Mouse (Mus musculus) lung, embryonic 15.5 days (tissue): ENCODE measurements around the gene Itgb1bp1. TPM values are rescaled to one million over a fixed set of nuclear protein-coding genes. Genes with fewer than 3 reads are reported as not detected.

Experiments
- ATAC-seq: fragments of 200-750 bp; cut with Nextera tagmentation; 2 replicates; pipeline ENCODE4 v1.8.0; 2017; ENCODE audit warnings: moderate number of reproducible peaks, borderline replicate concordance; ENCODE audit not compliant: low FRiP score, low TSS enrichment; ENCODE audit errors: extremely low read depth
- H3K27ac ChIP-seq: fragments of 300-500 bp; sonication (generic); 2 replicates; pipeline ENCODE4 v1.5.1; 2015; ENCODE audit warnings: moderate library complexity, mild to moderate bottlenecking, inconsistent platforms
- H3K27me3 ChIP-seq: fragments of 300-500 bp; sonication (generic); 2 replicates; pipeline ENCODE4 v1.6.1; 2015; ENCODE audit warnings: inconsistent platforms
- H3K36me3 ChIP-seq: fragments of 300-500 bp; sonication (generic); 2 replicates; pipeline ENCODE4 v1.6.1; 2015; ENCODE audit warnings: inconsistent platforms
- H3K4me1 ChIP-seq: fragments of 300-500 bp; sonication (generic); 2 replicates; pipeline ENCODE4 v1.6.1; 2015; ENCODE audit warnings: inconsistent platforms
- H3K4me2 ChIP-seq: fragments of 300-500 bp; sonication (generic); 2 replicates; pipeline ENCODE4 v1.6.1; 2015; ENCODE audit warnings: inconsistent platforms, mild to moderate bottlenecking, moderate library complexity
- H3K4me3 ChIP-seq: fragments of 300-500 bp; sonication (generic); 2 replicates; pipeline ENCODE4 v1.5.1; 2015; ENCODE audit warnings: mild to moderate bottlenecking, inconsistent platforms
- H3K9ac ChIP-seq: fragments of 300-500 bp; sonication (generic); 2 replicates; pipeline ENCODE4 v1.6.1; 2015; ENCODE audit warnings: inconsistent platforms
- H3K9me3 ChIP-seq: fragments of 300-500 bp; sonication (generic); 2 replicates; pipeline ENCODE4 v1.6.1; 2016; ENCODE audit warnings: inconsistent platforms
- WGBS: fragments of 180-500 bp; shearing (Covaris S2); methylation state at CpG from one replicate; pipeline ENCODE4 v1.1.7; 2015; 5-methylcytosine and 5-hydroxymethylcytosine counted together
- polyA plus RNA-seq: library from polyadenylated mRNA; unstranded; fragments of >200 nt; fragmentation: Nextera tagmentation; extraction: Ambion mirVana; gene quantifications from 2 replicates; pipeline ENCODE4 v1.2.1, GENCODE M21; 2015

Gene Itgb1bp1
- polyA plus RNA-seq, 1 experiment from 2014 or later: 54.7 TPM

DNA sequence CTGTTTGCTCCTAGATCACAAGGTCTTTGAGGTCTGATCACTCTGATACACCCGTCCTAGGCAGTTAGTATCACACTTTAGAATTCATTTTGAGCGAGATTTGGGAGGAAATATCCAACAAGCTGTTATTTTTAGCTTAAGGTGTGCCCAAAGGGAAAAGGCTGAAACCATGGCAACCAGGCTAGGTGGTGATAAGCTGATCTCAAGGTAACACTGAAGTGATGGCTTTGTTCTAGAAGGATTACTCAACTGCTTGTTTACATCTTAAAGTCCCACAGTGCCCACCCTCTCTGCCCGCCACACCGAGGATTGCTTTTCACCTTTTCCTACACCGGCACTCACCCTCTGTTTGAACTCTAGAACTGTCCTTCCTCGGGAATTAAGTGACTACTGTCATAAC lies 3.6 kb upstream of the Itgb1bp1 start:
- Histone ChIP-seq H3K4me3 (no peak overlapping the region), H3K4me1 (peaks cover 34% of the 10 kb centered on the region), H3K27ac (peak overlapping the region; percentile 79), H3K9ac (no peak overlapping the region), H3K4me2 (peak overlapping the region; percentile 16; the same call in 1 of the 2 replicates), H3K36me3 (peaks cover 40% of the 10 kb centered on the region), H3K27me3 (no peaks in the 10 kb centered on the region), H3K9me3 (no peaks in the 10 kb centered on the region)
- ATAC-seq: no peak
- 49% methylated on average over 6 of the region's 6 CpGs for WGBS

DNA sequence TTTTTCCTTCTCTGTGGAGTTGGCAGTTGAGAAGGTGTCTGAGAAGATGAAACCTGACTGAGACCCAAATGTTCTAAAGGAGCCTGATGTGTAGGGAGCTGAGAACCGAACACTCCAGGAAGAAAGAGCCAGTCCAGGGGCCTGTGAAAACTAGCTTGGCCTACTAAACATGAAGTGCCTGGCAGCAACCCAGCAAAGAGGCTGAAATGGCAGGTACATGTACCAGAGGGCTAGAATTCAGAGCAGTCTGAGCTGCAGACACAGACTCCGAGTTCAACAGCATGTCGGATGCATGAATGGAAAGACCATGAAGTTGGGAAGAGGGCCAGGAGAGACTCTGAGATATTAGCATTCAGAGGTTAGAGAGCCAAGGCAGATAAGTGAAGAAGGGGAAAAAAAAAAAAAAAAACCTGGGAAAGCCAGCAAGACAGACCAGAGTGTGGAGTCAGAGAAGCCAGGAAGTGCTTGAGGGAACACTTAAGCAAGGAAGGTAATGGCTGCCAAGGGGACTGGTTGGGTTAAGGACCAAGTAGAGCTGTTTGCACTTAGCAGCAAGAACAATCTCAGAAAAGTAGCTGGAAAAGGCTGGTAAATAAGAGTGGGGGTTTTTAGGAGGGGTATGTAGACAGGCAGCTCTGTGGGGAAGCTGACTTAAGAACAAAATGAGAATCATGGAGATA lies 2.8 kb upstream of the Itgb1bp1 start:
- Histone ChIP-seq H3K4me1 (peaks cover 34% of the 10 kb centered on the region), H3K36me3 (peaks cover 32% of the 10 kb centered on the region), H3K4me3 (no peak overlapping the region), H3K27ac (peak overlapping the region; percentile 79), H3K4me2 (no peak overlapping the region; the same call in 1 of the 2 replicates), H3K27me3 (no peaks in the 10 kb centered on the region), H3K9ac (no peak overlapping the region), H3K9me3 (no peaks in the 10 kb centered on the region)
- no peak for ATAC-seq
- 70% methylated on average over 3 of the region's 3 CpGs for WGBS

DNA sequence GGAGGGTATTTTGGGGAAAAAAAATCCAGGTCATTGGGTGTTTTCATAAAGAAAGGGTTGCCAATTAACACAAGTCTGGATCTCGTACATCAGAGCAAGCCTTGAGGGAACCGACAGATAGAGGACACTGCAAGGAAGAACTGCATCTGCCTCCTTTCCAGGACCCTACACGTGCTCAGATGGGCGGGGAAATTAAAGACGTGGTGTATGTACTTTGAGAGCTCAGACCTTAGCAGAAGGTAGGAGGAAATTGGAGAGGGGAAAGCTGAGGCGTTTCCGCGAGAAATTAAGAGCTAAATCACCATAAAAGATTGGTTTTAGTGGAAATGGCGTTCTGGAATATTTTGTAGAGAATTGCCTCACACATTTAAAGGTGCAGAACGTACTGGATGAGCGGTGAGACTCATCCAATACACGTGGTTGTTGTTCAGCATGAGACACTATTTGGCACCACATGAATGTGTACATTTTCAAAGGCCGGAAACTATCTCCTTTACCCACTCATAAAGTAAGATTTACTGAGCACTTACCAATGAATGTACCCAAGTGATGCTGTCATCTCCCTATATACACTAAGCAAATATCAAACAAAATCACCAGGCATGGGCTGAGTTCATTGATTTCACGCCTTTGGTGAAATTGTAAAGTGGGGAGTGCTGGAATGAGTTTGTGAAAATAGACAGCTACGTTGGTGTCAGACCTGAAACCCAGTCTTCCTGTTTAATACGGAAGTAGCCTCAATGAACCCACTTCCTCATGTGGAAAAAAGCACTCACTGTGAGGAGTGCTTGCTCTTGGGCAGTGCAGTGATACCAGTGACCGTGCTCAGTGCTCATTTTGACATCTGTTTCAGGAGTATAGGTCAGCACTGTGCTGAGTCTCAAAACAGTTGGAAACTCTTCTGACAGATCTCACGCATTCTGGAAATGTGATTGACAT lies 897 bp upstream of the Itgb1bp1 start:
- peak overlapping the region; percentile 81 for H3K9ac ChIP-seq
- H3K4me3 ChIP-seq: peak overlapping the region; percentile 65
- no peaks in the 10 kb centered on the region for H3K9me3 ChIP-seq
- peaks cover 14% of the 10 kb centered on the region for H3K36me3 ChIP-seq
- H3K27ac ChIP-seq: peak overlapping the region; percentile 78
- H3K27me3 ChIP-seq: no peaks in the 10 kb centered on the region
- peaks cover 34% of the 10 kb centered on the region for H3K4me1 ChIP-seq
- peak overlapping the region; percentile 77 for H3K4me2 ChIP-seq
- WGBS: 25% methylated on average over 18 of the region's 18 CpGs
- ATAC-seq: no peak

GRCm38 (mm10) chr12:21285508-21286242 lies 409 bp downstream of the Itgb1bp1 start:
- Histone ChIP-seq H3K9me3 (no peaks in the 10 kb centered on the region), H3K27me3 (no peaks in the 10 kb centered on the region), H3K36me3 (0 out of 2 replicates have a peak, but pooled peaks cover 5% of the 10 kb centered on the region), H3K4me2 (peak overlapping the region; percentile 77), H3K27ac (peak overlapping the region; percentile 70), H3K4me1 (peaks cover 34% of the 10 kb centered on the region), H3K4me3 (peak overlapping the region; percentile 65), H3K9ac (peak overlapping the region; percentile 81)
- ATAC-seq: peak; percentile 83; the same call in 1 of the 2 replicates
- WGBS: under 1% methylated on average over 47 of the region's 47 CpGs

- Histone ChIP-seq H3K9me3 (no peaks in the 10 kb centered on the region), H3K4me2 (peak within 1 kb of the TSS; percentile 77), H3K27me3 (no peaks in the 10 kb centered on the region), H3K9ac (peak within 1 kb of the TSS; percentile 81), H3K27ac (peak within 1 kb of the TSS; percentile 78), H3K4me1 (peaks cover 34% of the 10 kb centered on the region), H3K36me3 (no peaks in the 10 kb centered on the region), H3K4me3 (peak within 1 kb of the TSS; percentile 65)
- no peak for ATAC-seq
- 46% methylated on average over 11 of the region's 11 CpGs for WGBS
Measured at GRCm38 (mm10) chr12:21284761-21285441, 1.2 kb downstream of the Itgb1bp1 start, which contains the start of gene Cpsf3. Gene Cpsf3, plus strand, starts transcription at chr12:21285391.

DNA sequence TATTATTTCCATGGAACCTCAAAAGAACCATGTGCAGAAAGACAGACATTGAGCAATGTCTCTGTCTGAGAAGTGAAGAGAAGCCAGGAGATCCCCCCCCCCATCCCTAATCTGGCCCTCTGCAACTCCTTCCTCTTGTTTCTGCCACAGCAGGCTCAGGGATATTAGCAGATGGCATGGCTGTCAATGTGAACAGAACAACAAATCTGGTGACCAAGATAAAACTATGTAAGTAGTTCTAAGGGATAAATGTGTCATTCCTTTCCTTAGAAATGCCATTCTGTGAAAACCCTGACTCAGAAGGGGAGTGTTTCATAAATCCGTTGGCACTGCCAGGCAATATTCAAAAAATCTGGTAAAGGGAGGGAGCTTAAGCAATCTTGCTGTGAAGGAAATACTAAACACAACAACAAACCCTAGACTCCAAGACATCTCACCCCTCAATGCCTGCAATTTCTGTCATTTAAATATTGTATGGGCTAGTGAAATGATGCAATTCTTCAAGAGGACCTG lies 8.7 kb downstream of the Itgb1bp1 start:
- Histone ChIP-seq H3K4me2 (no peak overlapping the region), H3K4me3 (no peak overlapping the region), H3K27me3 (no peaks in the 10 kb centered on the region), H3K27ac (no peak overlapping the region), H3K36me3 (peaks cover 3% of the 10 kb centered on the region), H3K9ac (no peak overlapping the region), H3K4me1 (no peaks in the 10 kb centered on the region), H3K9me3 (no peaks in the 10 kb centered on the region)
- 77% methylated on average over 1 of the region's 1 CpGs for WGBS
- ATAC-seq: no peak

DNA sequence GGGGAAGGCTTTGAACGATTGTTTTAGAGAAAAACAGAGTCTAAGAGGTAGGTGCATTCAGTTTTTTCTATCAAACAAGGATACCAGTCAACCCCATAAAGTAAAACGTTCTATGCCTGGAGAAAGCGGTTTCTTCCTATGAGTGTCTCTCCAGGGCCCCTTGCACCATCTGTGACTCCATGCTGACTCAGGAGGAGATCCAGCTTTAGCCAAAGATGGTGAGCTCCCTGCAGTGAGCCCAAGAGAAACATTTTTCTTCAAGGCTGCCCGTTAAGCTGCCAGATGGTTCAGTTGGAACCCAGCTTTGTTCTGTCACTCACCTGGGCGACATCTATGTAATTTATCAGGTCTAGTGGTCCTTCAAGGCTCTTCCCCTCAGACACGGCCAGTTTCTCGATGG lies 11.6 kb downstream of the Itgb1bp1 start:
- ATAC-seq: no peak
- H3K27ac ChIP-seq: no peak overlapping the region
- 71% methylated on average over 7 of the region's 7 CpGs for WGBS
- H3K9ac ChIP-seq: no peak overlapping the region
- H3K4me2 ChIP-seq: no peak overlapping the region
- peaks cover 26% of the 10 kb centered on the region for H3K36me3 ChIP-seq
- H3K27me3 ChIP-seq: no peaks in the 10 kb centered on the region
- H3K4me1 ChIP-seq: no peaks in the 10 kb centered on the region
- no peak overlapping the region for H3K4me3 ChIP-seq
- no peaks in the 10 kb centered on the region for H3K9me3 ChIP-seq

GRCm38 (mm10) chr12:21268083-21268616 lies 17.9 kb downstream of the Itgb1bp1 start:
- Histone ChIP-seq H3K4me1 (no peaks in the 10 kb centered on the region), H3K4me3 (no peak overlapping the region), H3K27me3 (no peaks in the 10 kb centered on the region), H3K27ac (no peak overlapping the region), H3K9me3 (no peaks in the 10 kb centered on the region), H3K9ac (no peak overlapping the region), H3K36me3 (peaks cover 50% of the 10 kb centered on the region), H3K4me2 (no peak overlapping the region)
- WGBS: 87% methylated on average over 8 of the region's 8 CpGs
- no peak for ATAC-seq

DNA sequence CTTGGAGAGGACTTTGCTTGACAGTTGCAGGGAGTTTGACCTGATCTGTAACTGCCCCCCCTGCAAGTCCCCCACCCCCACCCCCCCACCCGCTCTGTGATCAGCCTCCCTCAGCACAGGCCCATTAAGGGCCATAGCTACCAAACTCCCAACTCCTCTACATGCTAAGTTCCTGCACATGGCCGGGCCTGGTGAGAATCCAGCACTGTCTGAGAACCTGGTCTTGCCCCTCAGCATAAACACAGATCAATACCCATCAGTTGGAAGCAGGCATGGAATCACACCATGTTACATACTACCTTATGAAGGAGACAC lies 19.3 kb downstream of the Itgb1bp1 start:
- Histone ChIP-seq H3K9ac (no peak overlapping the region), H3K4me2 (no peak overlapping the region), H3K27ac (no peak overlapping the region), H3K4me1 (no peaks in the 10 kb centered on the region), H3K9me3 (no peaks in the 10 kb centered on the region), H3K36me3 (peaks cover 47% of the 10 kb centered on the region), H3K4me3 (no peak overlapping the region), H3K27me3 (no peaks in the 10 kb centered on the region)
- 83% methylated on average over 2 of the region's 2 CpGs for WGBS
- no peak for ATAC-seq

DNA sequence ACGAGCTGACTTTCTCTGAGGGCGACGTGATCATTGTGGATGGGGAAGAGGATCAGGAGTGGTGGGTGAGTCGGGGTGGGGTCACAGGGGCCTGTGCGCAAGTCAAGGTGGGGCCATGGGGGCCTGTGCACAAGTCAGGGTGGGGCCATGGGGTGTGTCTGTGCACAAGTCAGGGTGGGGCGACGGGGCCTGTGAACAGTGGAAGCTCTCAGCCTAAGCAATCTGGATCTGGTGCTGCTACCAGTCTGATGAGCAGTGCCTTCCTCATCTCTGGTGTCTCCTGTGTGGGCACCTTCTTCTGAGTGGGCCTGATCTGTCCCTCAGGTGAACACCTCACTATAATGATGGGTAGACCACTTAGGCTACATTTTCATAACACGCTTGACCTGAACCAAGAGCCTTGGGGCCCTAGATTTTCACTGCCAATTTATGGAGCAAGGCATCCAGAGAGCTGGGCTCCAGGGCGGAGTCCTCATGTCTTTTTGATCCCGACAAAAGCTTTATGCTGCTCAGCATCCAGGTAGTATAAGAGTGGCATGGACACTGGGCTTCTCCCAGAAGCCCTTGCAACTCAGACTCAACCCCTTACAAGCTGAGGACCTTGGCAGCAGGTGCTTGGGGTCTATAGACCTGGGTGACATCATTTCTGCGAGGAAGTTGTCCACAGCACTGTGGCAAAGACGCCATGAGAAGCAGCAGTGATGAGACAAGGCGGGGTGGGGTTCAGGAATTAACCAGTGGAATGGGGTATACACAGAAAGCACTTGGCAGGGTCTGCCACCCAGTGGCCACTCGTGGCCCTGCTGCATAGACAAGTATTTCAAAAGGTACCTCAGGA lies 19.9 kb downstream of the Itgb1bp1 start:
- Histone ChIP-seq H3K27me3 (no peaks in the 10 kb centered on the region), H3K9ac (no peak overlapping the region), H3K9me3 (no peaks in the 10 kb centered on the region), H3K27ac (no peak overlapping the region), H3K4me3 (no peak overlapping the region), H3K4me2 (no peak overlapping the region), H3K36me3 (peaks cover 41% of the 10 kb centered on the region), H3K4me1 (no peaks in the 10 kb centered on the region)
- peak; percentile 58 for ATAC-seq
- WGBS: 70% methylated on average over 14 of the region's 14 CpGs
